Mouse (Mus musculus) telencephalon, adult 2 months (tissue): ENCODE measurements around the gene Atg7.
"Not testable (repeated sequence)": the region's sequence is repeated elsewhere in the genome, so short reads cannot be mapped to it uniquely, and the experiment has no call there.

Source experiments
- DNase-seq: peaks from one replicate; pipeline ENCODE4 v3.0.0-alpha.2; 2011; ENCODE audit warnings: low read depth, low spot score

The Atg7 gene

GRCm38 (mm10) chr6:114642601-114643528 lies at the start of gene Atg7:
Gene Atg7, plus strand, starts transcription at chr6:114643097.
- DNase-seq = peak; percentile 84

- DNase-seq = not testable (repeated sequence)
These were observed 28.8 kb upstream of the Atg7 start for GRCm38 (mm10) chr6:114614076-114614475.

DNA sequence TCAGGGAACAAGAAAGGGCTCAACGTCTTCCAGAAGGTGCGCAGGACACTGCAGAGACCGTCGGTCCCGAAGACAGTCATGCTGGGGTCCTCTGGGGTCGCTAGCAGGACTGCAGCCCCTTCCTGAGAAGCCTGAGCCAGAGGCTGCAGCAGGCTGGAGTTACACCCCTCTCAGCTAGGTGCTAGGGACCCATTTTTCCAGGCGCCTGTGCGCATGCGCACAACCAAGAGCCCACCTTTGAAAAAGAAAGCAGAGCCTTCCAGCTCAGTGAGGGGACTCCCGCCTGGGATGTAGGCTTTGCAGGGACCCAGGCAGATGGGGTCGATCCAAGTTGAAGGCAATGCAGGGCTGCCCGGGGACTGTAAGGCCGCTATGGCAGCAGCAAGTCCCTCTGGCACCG lies 9.0 kb upstream of the Atg7 start:
- DNase-seq = not testable (repeated sequence)

DNA sequence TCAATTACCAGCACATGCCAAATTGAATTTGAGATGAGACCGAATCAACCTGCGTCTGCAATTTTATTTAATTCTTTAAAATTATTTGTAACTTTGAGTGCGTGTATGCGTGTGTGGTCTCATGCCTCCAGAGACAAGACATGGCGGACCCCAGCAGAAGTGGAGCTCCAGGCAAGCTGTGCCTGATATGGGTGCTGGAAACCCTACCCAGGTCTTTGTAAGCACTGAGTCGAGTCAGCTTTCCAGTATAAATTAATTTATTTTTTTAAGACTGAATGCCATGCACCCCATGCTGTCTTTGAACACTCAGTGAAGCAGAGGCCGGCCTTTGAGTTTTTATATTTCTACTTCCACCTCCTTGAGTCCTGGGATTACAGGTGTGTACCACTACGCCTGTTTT lies 819 bp downstream of the Atg7 start:
- DNase-seq = no peak

- no peak for DNase-seq
These were observed 1.6 kb downstream of the Atg7 start for GRCm38 (mm10) chr6:114644531-114644930.

DNA sequence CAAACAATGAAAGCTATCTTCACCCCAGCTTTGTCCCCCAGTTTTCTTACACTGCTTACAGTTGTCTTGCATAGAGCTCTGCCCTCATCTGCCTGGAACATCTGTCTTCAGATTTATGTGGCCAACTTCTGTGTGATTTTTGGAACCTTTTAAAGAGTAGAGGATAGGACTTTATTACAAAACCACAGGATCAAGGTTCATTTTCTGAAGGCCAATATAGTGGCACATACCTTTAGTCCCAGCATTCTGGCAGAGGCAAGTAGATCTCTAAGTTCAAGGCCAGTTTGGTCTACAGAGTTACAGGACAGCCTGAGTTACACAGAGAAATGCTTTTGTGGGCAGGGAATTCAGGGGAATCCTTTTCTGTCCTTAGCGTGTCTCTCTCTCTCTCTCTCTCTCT lies 3.3 kb downstream of the Atg7 start:
- DNase-seq = no peak

GRCm38 (mm10) chr6:114647011-114647410 lies 4.1 kb downstream of the Atg7 start:
- no peak for DNase-seq

- no peak for DNase-seq
These were observed 5.6 kb downstream of the Atg7 start for GRCm38 (mm10) chr6:114648352-114649030.

DNA sequence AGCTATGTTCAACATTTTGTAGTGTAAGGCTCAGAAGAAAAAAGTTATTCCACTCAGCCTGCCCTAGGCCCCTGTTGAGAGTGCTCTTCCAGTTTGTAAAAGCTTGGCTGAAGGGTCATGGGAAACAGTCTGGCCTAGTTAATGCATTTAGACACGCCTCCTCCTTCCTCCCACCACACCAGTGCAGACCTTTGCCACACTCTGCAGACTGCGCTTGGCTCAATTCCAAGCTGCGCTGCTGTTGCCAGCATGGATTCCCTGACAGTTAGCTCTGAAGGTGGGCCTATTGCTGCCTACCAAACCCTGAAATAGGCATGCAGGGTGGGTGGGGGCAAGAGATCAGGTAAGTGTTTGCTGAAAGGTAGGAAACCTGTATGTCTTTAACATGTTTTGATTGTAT lies 9.3 kb downstream of the Atg7 start:
- no peak for DNase-seq

- no peak for DNase-seq
These were observed 14.1 kb downstream of the Atg7 start for GRCm38 (mm10) chr6:114656826-114657600.

DNA sequence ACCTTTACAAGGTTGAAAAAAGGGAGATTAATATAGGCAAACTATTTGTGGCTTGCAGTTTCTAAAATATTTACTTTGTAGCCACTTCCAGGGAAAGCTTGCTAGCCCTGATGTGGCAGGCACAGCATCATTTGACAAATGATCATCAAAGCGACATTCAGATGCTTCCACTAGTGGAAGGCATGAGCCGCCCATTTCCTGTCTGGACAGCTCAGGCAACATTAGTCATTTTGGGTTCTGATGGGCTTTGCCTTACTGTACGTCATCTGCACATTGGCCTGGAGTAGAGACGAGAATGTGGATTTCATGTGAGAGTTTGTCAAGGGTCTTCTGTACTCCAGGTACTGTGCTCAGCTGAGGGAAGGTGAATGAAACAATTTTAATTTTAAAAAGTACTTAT lies 14.9 kb downstream of the Atg7 start:
- DNase-seq = no peak

DNA sequence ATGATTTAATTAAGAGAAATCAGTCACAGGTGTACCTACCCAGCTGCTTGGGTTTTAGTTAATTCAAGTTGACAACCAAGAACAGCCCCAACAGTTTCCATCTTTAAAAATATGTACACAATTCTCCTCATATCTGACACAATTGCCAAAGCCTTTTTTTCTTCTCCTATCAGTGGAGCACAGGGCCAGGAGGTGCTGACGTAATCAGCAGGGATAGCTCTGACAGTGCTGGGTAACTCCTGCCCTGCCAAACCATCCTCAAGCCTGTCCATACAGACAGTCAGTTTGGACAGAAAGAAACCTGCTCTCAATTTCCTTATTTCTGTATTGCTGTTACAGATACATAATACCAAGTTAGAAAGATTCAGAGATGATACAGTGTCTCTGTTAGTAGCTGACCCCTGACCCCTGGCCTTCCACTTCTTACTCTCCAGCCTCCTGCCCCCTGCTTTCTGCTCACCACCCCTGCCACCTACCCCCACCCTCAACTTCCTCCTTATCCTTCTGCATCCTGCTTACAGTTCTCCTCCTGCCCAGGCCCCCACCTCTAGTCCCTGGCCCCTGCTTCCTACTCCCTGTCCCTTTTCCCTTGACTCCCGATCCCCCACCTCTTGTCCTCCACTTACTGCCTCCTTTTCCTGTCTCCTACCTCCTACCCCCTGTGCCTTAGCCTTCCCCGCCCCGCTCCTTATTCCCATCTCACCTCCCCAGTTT lies 16.5 kb downstream of the Atg7 start:
- no peak for DNase-seq

DNA sequence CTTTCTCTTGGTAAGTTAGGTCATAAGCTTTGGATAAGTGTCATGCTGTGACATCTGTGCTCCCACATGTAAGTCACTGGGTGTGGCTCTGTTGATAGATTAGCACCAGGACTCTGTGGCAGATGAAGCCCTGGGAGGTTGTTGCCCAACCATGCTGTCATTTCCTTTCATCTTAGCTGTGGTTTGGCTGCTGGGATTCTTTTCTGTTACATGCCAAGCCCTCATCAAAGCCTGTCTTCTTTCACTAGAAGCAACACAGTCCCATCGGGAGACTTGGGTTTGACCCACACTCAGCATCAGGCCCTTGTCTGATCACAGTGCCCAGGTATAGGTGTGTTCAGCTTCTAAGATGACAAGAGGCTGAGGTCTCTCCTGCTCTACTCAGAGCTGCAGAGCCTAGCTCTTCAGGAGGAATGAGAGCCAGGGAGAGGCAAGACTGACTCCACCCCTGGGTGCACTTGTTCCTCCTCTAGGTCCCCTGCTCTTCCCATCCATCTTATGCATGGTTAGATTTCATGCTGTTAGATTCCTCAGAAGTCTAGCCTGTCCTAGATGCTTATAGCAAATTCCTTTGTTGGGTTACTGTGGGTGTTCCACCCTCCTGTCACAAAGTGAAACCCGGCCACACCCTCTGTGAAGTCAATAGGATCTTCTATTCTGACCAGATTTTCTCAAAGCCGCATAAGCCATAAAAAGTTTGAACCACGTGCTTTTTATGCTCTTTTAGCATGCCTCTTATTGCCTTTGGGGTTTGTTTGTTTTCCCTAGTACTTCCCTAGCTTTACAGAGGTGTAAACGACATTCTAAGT lies 17.3 kb downstream of the Atg7 start:
- DNase-seq = no peak

GRCm38 (mm10) chr6:114663707-114664106 lies 20.8 kb downstream of the Atg7 start:
- DNase-seq = no peak

GRCm38 (mm10) chr6:114664716-114665115 lies 21.8 kb downstream of the Atg7 start:
- no peak for DNase-seq

DNA sequence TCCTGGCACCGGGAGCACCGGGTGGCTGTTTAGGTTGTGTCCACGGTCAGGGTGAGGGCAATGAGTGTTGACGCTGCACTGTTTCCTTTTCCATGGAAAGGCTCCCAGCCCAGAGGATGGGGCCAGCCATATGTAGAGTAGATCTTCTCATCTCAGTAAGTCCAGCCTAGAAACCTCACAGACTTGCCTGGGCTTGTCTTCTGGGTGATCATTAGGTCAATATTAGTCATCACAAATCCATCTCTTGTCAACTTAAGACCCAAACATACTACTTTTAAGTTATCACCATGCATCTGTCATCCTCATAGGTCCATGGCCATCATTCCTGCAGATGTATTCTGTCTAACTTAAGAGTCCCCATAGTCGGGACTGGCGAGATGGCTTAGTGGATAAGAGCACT lies 24.6 kb downstream of the Atg7 start:
- no peak for DNase-seq

- no peak for DNase-seq
These were observed 31.9 kb downstream of the Atg7 start for GRCm38 (mm10) chr6:114674771-114675170.

- DNase-seq = no peak
These were observed 33.2 kb downstream of the Atg7 start for GRCm38 (mm10) chr6:114676091-114676490.

DNA sequence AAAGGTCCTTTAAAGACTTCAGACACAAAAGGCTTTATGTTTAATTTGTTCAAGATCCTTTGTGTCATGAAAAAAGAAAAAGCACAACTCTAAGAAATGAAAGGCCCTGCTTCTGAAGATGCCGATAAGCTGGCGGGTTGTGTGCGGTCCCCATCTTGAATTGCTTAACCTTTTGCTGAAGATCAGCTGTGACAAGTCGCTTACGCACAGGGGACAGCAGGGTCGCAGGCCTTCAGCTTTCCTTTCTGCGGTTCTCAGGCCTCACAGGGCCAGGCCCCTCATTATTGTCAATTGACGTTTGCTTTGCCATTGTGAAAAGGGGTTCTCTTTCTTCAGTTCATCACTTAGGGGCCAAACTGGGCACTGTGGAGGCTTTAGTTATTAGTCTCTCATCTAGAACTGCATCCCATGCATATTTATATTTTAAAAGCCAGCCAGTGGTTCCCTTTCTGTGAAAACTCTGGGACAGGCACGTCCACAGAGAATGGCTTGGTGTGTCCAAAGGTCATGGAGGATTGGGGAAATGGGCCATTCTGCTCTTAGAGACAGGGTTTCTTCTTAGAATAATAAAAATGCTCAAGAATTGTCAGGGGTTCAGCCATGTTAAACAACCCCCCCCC lies 39.3 kb downstream of the Atg7 start:
- DNase-seq = no peak

GRCm38 (mm10) chr6:114683741-114684140 lies 40.8 kb downstream of the Atg7 start:
- DNase-seq = no peak
